Mouse (Mus musculus): ENCODE results near the gene Cda. TPM values are rescaled to one million over a fixed set of nuclear protein-coding genes. Genes with fewer than 3 reads are reported as not detected.

The Cda gene
- 6.0 TPM in 2 replicates for polyA plus RNA-seq (2012; rRNA removed)

GRCm38 (mm10) chr4:138367641-138368497, at the start of gene Cda:
Gene Cda (minus strand): TSS chr4:138367992.

GRCm38 (mm10) chr4:138395971-138396645, 28.3 kb upstream of the Cda start, which contains the start of gene Fam43b:
Gene Fam43b (minus strand): TSS chr4:138396528.

GRCm38 (mm10) chr4:138326077-138326695, 41.6 kb downstream of the Cda start, which contains the start of gene Pink1:
Gene Pink1 (minus strand): TSS chr4:138326307.

GRCm38 (mm10) chr4:138304340-138305104, 63.3 kb downstream of the Cda start, which contains the start of gene Ddost:
Gene Ddost (plus strand): TSS chr4:138304730.

Other genes with a start within 250 kb of the Cda start
- gene Hp1bp3, start 151.7 kb downstream of the Cda start, polyA plus RNA-seq (2012; rRNA removed): 34.5 and 39.4 TPM in 2 replicates
- 0.97 and 1.0 TPM in 2 replicates for gene Sh2d5, start 117.6 kb downstream of the Cda start, polyA plus RNA-seq (2012; rRNA removed)
- gene Kif17, start 117.6 kb downstream of the Cda start, polyA plus RNA-seq (2012; rRNA removed): 0.31 and 0.35 TPM in 2 replicates
- gene Ddost, start 63.3 kb downstream of the Cda start, polyA plus RNA-seq (2012; rRNA removed): 113 and 114 TPM in 2 replicates
- 28.0 and 29.4 TPM in 2 replicates for gene Pink1, start 41.7 kb downstream of the Cda start, polyA plus RNA-seq (2012; rRNA removed)
- gene Fam43b, start 28.5 kb upstream of the Cda start, polyA plus RNA-seq (2012; rRNA removed): not detected in 2 replicates
- 5.7 and 6.4 TPM in 2 replicates for gene Mul1, start 66.7 kb upstream of the Cda start, polyA plus RNA-seq (2012; rRNA removed)
- gene Camk2n1, start 86.3 kb upstream of the Cda start, polyA plus RNA-seq (2012; rRNA removed): 6.9 and 7.1 TPM in 2 replicates

All from liver, embryonic 18 days (tissue).